Mouse (Mus musculus) CH12.LX (cell line): Measurements from ENCODE around the gene Tmem50a.

Source experiments
- CHD1 ChIP-seq: IDR thresholded peaks from 2 replicates; pipeline ENCODE4 v1.6.1; 2012; ENCODE audit warnings: low read depth, low read length, improper control_type of control experiment, inconsistent platforms
- CTCF ChIP-seq, 2 experiments: IDR thresholded peaks in 1 of 2; conservative IDR thresholded peaks in 1 of 2; 2 replicates each; pipeline ENCODE4 v1.5.1; 2011 to 2012; ENCODE audit warnings: low read depth in 2 of 2, low read length in 2 of 2, improper control_type of control experiment in 1 of 2, inconsistent platforms in 1 of 2, mild to moderate bottlenecking in 1 of 2, moderate library complexity in 1 of 2
- HCFC1 ChIP-seq: IDR thresholded peaks from 2 replicates; pipeline ENCODE4 v1.6.1; 2012; ENCODE audit warnings: low read depth, mild to moderate bottlenecking, inconsistent platforms, low read length, improper control_type of control experiment
- KAT2A ChIP-seq: IDR thresholded peaks from 2 replicates; pipeline ENCODE4 v1.6.1; 2012; ENCODE audit warnings: low read length, improper control_type of control experiment, inconsistent platforms; ENCODE audit not compliant: insufficient replicate concordance
- MAFK ChIP-seq: IDR thresholded peaks from 2 replicates; pipeline ENCODE4 v1.6.1; 2011; ENCODE audit warnings: low read length, improper control_type of control experiment; ENCODE audit not compliant: insufficient replicate concordance
- MEF2A ChIP-seq: IDR thresholded peaks from 2 replicates; pipeline ENCODE4 v1.6.1; 2014; ENCODE audit warnings: low read depth, mild to moderate bottlenecking, inconsistent platforms, low read length, improper control_type of control experiment, borderline replicate concordance
- POLR2AphosphoS2 ChIP-seq: IDR thresholded peaks from 2 replicates; pipeline ENCODE4 v1.6.1; 2011; ENCODE audit warnings: low read depth, low read length, improper control_type of control experiment
- RAD21 ChIP-seq: IDR thresholded peaks from 2 replicates; pipeline ENCODE4 v1.6.1; 2011; ENCODE audit warnings: low read depth, mild to moderate bottlenecking, low read length, improper control_type of control experiment, moderate library complexity
- SIN3A ChIP-seq: IDR thresholded peaks from 2 replicates; pipeline ENCODE4 v1.6.1; 2012; ENCODE audit warnings: low read length, improper control_type of control experiment, inconsistent platforms
- ZKSCAN1 ChIP-seq: IDR thresholded peaks from 2 replicates; pipeline ENCODE4 v1.6.1; 2012; ENCODE audit warnings: low read depth, inconsistent platforms, low read length, improper control_type of control experiment, borderline replicate concordance

GRCm38 (mm10) chr4:134851876-134852275 is 62.9 kb downstream of the Tmem50a start:
- no peak; a peak in 1 of 4 replicates for TF ChIP-seq CTCF (conservative IDR thresholded peaks at IDR 0.05 in 1 of 2, IDR thresholded peaks at IDR 0.05 in 1 of 2; ENCODE audit: low read depth in 2 of 2, low read length in 2 of 2)
- no peak for TF ChIP-seq CHD1
- TF ChIP-seq SIN3A = no peak; the same call in 1 of the 2 replicates
- TF ChIP-seq MAFK = no peak
- no peak for TF ChIP-seq HCFC1
- no peak for TF ChIP-seq KAT2A
- TF ChIP-seq MEF2A = no peak
- TF ChIP-seq POLR2AphosphoS2 = no peak
- TF ChIP-seq ZKSCAN1 = no peak
- TF ChIP-seq RAD21 = no peak
